Mouse (Mus musculus): ENCODE data around the gene Sdk2. TPM values are rescaled to one million over a fixed set of nuclear protein-coding genes. Genes with fewer than 3 reads are reported as not detected.

The Sdk2 gene
- polyA plus RNA-seq, 1 experiment from 2014 or later = 2.1 TPM

DNA sequence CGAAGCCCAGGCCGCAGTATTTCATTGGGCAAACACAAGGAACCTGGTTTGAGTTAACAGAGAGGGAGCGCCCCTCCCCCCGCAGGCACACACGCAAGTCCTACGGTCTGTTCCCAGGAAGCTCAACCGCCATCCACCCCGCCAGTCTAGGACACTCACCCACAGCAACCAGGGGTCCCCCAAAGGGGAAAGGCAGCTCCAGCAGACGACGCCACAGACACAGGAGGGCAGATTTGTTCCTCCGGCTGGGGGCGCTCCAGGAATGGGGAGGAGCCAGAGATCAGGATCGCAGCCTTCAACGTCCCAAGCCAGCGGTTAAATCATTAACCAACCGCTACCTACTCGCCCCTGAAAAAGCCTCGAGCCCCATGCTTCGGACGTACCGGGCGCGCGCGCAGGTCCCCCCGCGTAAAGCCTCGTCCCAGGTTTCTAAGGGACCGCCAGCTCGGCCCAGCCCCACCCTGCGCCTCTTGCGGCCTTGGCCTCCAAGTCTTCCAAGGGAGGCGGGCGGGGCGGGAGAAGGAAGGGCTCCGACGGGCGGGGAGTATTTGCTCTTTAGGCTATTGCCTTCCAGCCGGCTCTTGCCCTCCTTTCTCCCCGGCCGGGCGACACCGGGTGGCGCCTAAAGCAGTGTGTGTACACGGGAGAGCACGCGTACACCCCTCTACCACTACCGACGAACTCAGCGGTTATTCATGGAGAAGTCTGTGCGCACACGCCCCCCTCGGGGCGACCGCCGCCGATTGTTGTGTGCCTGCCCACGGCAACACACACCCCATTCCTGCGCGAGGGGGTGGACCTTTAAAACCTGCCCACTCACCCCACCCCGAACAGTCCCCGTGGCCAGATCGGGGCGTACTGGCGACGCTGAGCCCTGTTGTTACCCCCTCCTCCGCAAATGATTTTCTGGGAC, 316.0 kb downstream of the Sdk2 start:
- H3K27ac ChIP-seq = peak overlapping the region; percentile 96
- peaks cover 37% of the 10 kb centered on the region for H3K4me1 ChIP-seq (replicated peaks)
- peak overlapping the region; percentile 84 for H3K4me2 ChIP-seq (replicated peaks)
- H3K9me3 ChIP-seq = no peaks in the 10 kb centered on the region
- peak overlapping the region; percentile 92 for H3K9ac ChIP-seq
- peak; percentile 68 for ATAC-seq
- H3K36me3 ChIP-seq = no peaks in the 10 kb centered on the region
- no peaks in the 10 kb centered on the region for H3K27me3 ChIP-seq (replicated peaks)
- peak overlapping the region; percentile 88 for H3K4me3 ChIP-seq (replicated peaks)
- 0% methylated on average over 62 of the region's 67 CpGs for WGBS

DNA sequence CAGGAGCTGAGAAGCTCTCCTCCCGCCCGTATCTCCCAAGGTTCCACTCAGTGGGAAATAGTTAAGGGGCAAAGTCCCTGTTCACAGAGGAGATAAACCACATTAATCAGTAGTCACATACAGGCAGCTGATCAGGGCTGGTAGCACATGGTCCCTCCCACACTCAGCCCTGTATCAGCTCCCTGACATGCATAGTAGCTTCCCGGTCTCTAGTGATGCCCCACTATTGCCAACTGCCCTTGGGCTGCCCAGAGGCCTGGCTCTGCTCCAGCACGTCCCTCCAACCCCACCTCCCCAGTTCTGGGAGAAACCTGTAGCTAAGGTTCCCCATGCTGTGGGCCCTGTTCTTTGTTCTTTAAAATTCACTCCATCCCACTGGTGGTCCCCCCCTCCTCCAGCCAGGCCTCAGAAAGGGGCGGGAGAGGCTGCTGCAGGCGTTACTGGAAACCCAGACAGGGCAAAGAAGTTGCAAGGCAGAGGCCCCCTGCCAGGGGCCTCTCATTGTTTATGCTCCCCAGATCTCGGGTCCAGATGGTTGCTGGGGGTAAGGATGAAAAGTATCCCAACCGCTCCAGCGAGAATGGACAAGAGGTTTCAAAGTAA, 317.0 kb downstream of the Sdk2 start:
- Histone ChIP-seq H3K9ac (peak overlapping the region; percentile 92), H3K4me3 (replicated peaks) (peak overlapping the region; percentile 88), H3K4me1 (replicated peaks) (peaks cover 37% of the 10 kb centered on the region), H3K27ac (peak overlapping the region; percentile 96), H3K4me2 (replicated peaks) (peak overlapping the region; percentile 84), H3K27me3 (replicated peaks) (no peaks in the 10 kb centered on the region), H3K9me3 (no peaks in the 10 kb centered on the region), H3K36me3 (no peaks in the 10 kb centered on the region)
- peak; percentile 70 for ATAC-seq
- 2% methylated on average over 9 of the region's 9 CpGs for WGBS

DNA sequence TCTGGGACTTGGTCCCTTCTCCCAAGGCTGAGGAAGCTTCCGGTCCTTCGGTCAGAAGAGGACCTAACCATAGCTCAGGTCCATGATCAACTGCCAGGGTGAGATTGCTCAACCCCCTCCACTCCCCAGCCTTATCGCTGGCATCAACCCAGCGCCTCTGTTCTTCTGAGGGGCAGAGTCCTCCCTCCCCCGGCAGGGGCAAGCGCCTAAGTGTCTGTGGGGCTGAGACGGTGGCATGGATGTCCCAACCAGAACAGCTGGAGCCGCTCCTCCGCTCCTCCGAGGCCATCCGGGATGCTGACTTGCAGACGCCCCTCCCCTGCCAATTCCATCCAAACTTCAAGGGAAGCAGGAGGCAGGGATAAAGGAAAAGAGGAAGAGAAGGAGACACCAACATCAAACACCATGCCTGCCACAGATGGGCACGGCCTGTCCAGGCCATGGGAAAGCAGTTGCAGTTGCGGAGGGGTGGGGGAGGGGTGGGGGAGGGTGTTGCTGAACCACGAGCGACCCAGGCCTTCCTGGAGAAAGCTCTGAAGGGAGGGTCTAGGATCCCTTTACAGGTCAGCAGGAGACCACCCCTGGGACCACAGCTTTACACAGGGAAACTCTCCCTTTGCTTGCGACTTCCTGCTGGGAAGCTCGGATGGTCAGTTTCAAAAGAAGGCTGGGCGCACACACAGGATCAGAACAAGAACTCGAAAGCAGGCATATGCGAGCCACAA, 317.9 kb downstream of the Sdk2 start:
- peak overlapping the region; percentile 96 for H3K27ac ChIP-seq
- H3K4me2 ChIP-seq (replicated peaks) = peak overlapping the region; percentile 84
- H3K9me3 ChIP-seq = no peaks in the 10 kb centered on the region
- H3K4me3 ChIP-seq (replicated peaks) = peak overlapping the region; percentile 88
- no peaks in the 10 kb centered on the region for H3K27me3 ChIP-seq (replicated peaks)
- 4% methylated on average over 21 of the region's 21 CpGs for WGBS
- H3K36me3 ChIP-seq = no peaks in the 10 kb centered on the region
- ATAC-seq = peak; percentile 11
- peaks cover 37% of the 10 kb centered on the region for H3K4me1 ChIP-seq (replicated peaks)
- peak overlapping the region; percentile 92 for H3K9ac ChIP-seq

DNA sequence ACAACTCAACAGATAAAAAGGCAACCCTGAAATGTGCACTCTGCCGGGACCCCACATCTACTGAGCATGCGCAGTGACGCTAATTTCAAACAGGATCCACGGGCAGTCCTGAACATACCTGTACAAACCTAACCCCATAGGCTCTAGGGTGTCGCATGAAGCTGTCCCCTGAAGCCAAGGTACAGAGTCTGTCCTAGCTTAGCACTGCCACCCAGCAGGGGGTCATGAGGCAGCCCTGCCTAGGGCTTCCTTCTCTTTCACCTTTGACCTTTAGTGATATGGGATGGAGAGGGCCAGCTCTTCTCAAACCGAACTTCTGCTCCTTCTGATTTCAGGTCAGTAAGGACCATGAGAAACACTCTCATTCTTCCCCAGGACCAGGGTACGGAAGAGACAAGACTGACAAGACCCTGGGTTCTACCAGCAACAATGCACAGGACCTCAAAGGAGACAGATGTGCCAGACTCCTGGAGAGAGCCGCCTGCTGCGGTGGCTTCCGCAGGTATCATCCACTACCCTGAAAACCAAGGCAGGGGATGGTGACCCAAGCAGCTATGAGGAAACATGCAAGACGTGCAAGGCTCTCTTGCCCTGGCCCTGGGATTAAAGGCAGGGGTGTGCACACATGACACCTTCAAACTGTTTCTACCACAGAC, 319.0 kb downstream of the Sdk2 start:
- WGBS = 67% methylated on average over 11 of the region's 11 CpGs
- peak overlapping the region; percentile 84 for H3K4me2 ChIP-seq (replicated peaks)
- peak overlapping the region; percentile 96 for H3K27ac ChIP-seq
- peak overlapping the region; percentile 88 for H3K4me3 ChIP-seq (replicated peaks)
- H3K27me3 ChIP-seq (replicated peaks) = no peaks in the 10 kb centered on the region
- H3K9ac ChIP-seq = peak overlapping the region; percentile 92
- no peak for ATAC-seq
- no peaks in the 10 kb centered on the region for H3K9me3 ChIP-seq
- H3K4me1 ChIP-seq (replicated peaks) = peaks cover 37% of the 10 kb centered on the region
- peaks cover 5% of the 10 kb centered on the region; the same call in 1 of the 2 replicates for H3K36me3 ChIP-seq

DNA sequence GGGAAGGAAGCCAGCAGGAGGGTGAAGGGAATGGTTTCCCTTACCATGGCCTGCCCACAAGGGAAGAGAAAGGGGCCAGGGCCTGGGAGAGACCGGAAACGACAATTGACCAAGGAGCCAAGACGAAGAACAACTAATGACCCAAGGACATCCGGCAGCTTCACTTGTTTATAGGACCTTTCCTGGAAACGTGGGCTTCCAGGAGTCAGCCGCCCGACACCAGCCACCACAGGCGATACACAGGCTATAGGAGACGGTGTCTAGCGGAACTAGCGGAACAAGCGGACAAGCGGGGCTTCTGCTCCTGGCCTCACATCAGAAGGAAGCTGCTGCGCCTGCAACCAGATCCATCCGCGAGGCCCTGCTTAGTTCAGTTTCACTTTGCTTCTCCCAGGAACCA, 319.8 kb downstream of the Sdk2 start:
- no peaks in the 10 kb centered on the region for H3K9me3 ChIP-seq
- H3K4me3 ChIP-seq (replicated peaks) = peak overlapping the region; percentile 13
- H3K4me1 ChIP-seq (replicated peaks) = peaks cover 32% of the 10 kb centered on the region
- no peak for ATAC-seq
- peak overlapping the region; percentile 84 for H3K4me2 ChIP-seq (replicated peaks)
- H3K9ac ChIP-seq = peak overlapping the region; percentile 92; the same call in 1 of the 2 replicates
- peaks cover 5% of the 10 kb centered on the region; the same call in 1 of the 2 replicates for H3K36me3 ChIP-seq
- WGBS = 39% methylated on average over 16 of the region's 16 CpGs
- H3K27ac ChIP-seq = peak overlapping the region; percentile 28; the same call in 1 of the 2 replicates
- H3K27me3 ChIP-seq (replicated peaks) = no peaks in the 10 kb centered on the region

DNA sequence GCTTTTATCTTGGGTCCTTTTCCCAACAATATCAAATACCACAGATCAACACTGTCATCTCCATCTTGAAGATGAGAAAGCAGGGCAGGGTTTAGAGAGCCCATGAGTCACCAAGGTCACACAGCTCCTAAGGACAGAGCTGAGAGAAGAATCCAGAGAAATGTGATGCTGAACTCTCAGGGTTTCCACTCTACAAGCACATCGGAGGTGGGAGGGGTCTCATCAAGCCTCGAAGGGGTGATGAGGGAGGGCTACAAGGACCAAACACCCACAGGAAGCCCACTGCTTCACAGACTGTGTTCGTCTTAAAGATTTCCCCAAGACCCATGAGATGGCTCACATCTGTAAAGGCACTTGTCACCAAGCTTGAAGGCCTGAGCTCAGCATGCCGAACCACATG, 320.9 kb downstream of the Sdk2 start:
- Histone ChIP-seq H3K4me1 (replicated peaks) (peaks cover 30% of the 10 kb centered on the region), H3K4me3 (replicated peaks) (no peak overlapping the region), H3K4me2 (replicated peaks) (no peak overlapping the region), H3K36me3 (peaks cover 5% of the 10 kb centered on the region; the same call in 1 of the 2 replicates), H3K9me3 (no peaks in the 10 kb centered on the region), H3K27ac (no peak overlapping the region), H3K27me3 (replicated peaks) (no peaks in the 10 kb centered on the region), H3K9ac (no peak overlapping the region)
- 73% methylated on average over 4 of the region's 4 CpGs for WGBS
- ATAC-seq = no peak

DNA sequence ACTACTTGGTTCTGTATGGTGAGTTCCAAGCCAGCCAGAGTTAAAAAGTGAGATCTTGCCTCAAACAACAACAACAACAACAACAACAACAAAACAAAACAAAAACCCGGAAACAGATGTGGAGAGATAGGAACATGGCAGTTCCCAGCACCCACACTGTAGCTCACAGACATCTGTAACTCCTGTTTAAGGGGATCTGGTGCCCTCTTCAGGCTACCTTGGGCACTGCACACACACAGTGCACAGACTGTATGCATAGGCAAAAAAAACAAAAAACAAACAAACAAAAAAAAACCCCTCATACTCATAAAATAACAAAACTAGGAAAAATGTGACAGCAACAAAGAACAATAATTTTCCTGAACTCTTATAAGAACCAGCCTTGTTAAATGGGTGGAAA, 323.8 kb downstream of the Sdk2 start:
- H3K9ac ChIP-seq = no peak overlapping the region
- no peaks in the 10 kb centered on the region for H3K27me3 ChIP-seq (replicated peaks)
- H3K4me3 ChIP-seq (replicated peaks) = no peak overlapping the region
- peaks cover 39% of the 10 kb centered on the region for H3K4me1 ChIP-seq (replicated peaks)
- H3K27ac ChIP-seq = no peak overlapping the region
- H3K36me3 ChIP-seq = peaks cover 7% of the 10 kb centered on the region; the same call in 1 of the 2 replicates
- 86% methylated on average over 1 of the region's 1 CpGs for WGBS
- no peak for ATAC-seq
- H3K4me2 ChIP-seq (replicated peaks) = no peak overlapping the region
- no peaks in the 10 kb centered on the region for H3K9me3 ChIP-seq

DNA sequence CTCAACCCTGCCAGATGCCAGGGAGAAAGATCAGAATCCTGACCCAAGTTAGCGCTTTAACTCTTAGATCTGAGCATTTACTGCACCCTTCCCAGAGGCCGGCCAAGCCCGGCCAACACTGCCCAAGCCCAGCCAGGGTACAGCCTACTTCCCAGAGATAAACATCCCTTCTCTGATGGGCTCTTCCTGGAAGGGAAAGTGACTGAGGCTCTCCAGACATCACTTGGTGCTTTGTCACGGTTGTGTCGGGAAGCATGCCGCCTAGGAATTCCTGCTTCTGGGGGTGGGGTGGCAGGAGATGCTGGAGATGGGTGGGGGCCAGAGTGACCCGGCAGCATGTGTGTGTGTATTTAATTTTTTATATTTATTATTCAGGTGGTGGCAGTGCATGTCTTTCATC, 326.7 kb downstream of the Sdk2 start:
- no peak overlapping the region for H3K4me3 ChIP-seq (replicated peaks)
- no peaks in the 10 kb centered on the region for H3K27me3 ChIP-seq (replicated peaks)
- no peaks in the 10 kb centered on the region for H3K9me3 ChIP-seq
- H3K9ac ChIP-seq = no peak overlapping the region
- H3K4me2 ChIP-seq (replicated peaks) = no peak overlapping the region
- 34% methylated on average over 7 of the region's 7 CpGs for WGBS
- 0 out of 2 replicates have a peak overlapping the region, but pooled peaks have one; percentile 0 for H3K27ac ChIP-seq
- H3K36me3 ChIP-seq = peaks cover 7% of the 10 kb centered on the region; the same call in 1 of the 2 replicates
- no peak for ATAC-seq
- H3K4me1 ChIP-seq (replicated peaks) = peaks cover 45% of the 10 kb centered on the region

DNA sequence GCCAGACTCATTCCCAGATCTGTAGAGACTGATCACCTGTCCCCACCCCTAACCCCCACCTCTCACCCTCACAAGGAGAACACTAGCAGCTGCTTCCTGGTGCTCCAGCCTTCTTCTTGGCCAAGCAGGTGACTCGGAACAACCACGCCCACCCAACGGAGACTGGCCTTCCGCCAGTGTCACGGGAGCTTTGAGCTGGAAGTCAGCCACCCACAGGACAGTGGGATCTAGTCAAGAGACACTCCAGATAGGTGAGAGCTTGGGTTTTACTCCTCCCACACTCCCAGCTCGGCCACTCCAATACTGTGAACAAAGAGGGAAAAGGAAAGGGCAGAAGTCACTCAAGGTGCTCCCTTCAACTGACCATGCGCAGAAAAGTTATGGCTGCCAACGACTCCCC, 327.6 kb downstream of the Sdk2 start:
- 66% methylated on average over 8 of the region's 8 CpGs for WGBS
- H3K4me2 ChIP-seq (replicated peaks) = no peak overlapping the region
- no peaks in the 10 kb centered on the region for H3K27me3 ChIP-seq (replicated peaks)
- H3K9me3 ChIP-seq = no peaks in the 10 kb centered on the region
- H3K9ac ChIP-seq = no peak overlapping the region
- H3K4me3 ChIP-seq (replicated peaks) = no peak overlapping the region
- H3K4me1 ChIP-seq (replicated peaks) = peaks cover 54% of the 10 kb centered on the region
- 0 out of 2 replicates have a peak overlapping the region, but pooled peaks have one; percentile 0 for H3K27ac ChIP-seq
- ATAC-seq = peak; percentile 36; the same call in 1 of the 2 replicates
- H3K36me3 ChIP-seq = peaks cover 7% of the 10 kb centered on the region; the same call in 1 of the 2 replicates

DNA sequence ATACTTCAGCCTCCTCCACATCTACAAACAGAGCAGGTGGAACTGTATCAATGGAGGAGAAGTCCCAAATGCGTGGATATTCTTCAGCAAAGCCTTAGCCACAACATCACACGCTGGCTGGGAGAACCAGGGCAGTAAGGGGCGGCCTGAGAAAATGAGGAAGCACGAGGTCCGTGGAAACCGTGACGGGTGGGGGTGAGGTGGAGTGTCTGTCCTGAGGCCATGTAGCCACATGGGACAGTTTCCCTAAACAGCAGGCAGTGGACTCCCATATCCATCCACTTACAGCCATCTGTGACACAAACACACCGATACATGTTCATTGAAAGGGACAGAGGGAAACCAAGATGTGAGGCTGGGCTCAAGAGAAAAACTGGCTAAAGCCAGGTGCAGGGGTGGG, 328.9 kb downstream of the Sdk2 start:
- H3K27me3 ChIP-seq (replicated peaks) = no peaks in the 10 kb centered on the region
- peaks cover 67% of the 10 kb centered on the region for H3K4me1 ChIP-seq (replicated peaks)
- H3K4me3 ChIP-seq (replicated peaks) = no peak overlapping the region
- no peaks in the 10 kb centered on the region for H3K9me3 ChIP-seq
- no peak for ATAC-seq
- WGBS = 71% methylated on average over 8 of the region's 8 CpGs
- H3K36me3 ChIP-seq = 0 out of 2 replicates have a peak, but pooled peaks cover 2% of the 10 kb centered on the region
- H3K9ac ChIP-seq = no peak overlapping the region
- no peak overlapping the region for H3K27ac ChIP-seq
- no peak overlapping the region for H3K4me2 ChIP-seq (replicated peaks)

DNA sequence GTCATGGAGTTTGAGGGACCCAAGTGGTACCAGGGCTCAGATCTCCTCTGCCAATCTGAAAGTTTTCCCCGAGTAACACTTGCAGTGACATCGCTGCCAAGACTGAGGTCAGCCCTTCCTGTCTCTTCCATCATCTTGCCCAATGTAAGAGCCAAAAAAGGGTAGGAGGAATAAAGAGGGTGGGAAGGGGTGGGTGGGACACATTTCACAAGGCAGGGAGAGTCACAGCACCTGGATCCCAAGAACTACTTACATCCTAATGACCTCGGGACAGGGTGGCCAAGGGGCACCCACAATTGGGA, 329.3 kb downstream of the Sdk2 start:
- Histone ChIP-seq H3K9me3 (no peaks in the 10 kb centered on the region), H3K4me3 (replicated peaks) (no peak overlapping the region), H3K4me1 (replicated peaks) (peaks cover 70% of the 10 kb centered on the region), H3K27me3 (replicated peaks) (no peaks in the 10 kb centered on the region), H3K4me2 (replicated peaks) (no peak overlapping the region), H3K9ac (no peak overlapping the region), H3K27ac (no peak overlapping the region), H3K36me3 (0 out of 2 replicates have a peak, but pooled peaks cover 2% of the 10 kb centered on the region)
- 70% methylated on average over 3 of the region's 3 CpGs for WGBS
- ATAC-seq = no peak

Data from intestine, embryonic 15.5 days (tissue).